Mouse (Mus musculus): Measurements from ENCODE around the gene Cyth4. TPM values are rescaled to one million over a fixed set of nuclear protein-coding genes. Genes with fewer than 3 reads are reported as not detected.
A peak's percentile ranks its signal among the peaks of the same experiment; 100 is the strongest.

Gene Cyth4
- polyA plus RNA-seq (2015; fragmentation: Nextera tagmentation; extraction: Ambion mirVana) = 12.5 and 13.5 TPM in 2 replicates

DNA sequence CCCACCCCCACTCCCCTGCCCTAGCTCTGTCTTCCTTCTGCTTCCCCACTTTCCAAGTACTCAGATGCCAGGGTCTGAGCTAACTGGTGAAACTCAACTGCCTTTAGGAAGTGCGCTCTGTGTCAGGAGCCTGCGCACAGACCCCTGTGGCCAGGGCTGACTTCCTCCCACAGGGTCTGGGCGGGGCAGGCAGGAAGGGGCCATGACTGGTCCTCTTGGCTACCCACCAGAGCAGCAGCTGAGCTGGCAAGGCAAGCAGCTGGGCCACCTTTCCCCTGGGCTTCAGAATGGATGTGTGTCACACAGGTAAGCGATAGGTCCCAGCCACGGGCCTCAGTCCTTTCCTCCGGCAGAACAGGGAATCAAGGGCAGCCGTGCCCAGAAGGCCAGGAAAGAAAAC is at the start of gene Cyth4:
Cyth4 (plus strand) TSS at position 134 of the 400 bp plus-strand sequence.
- H3K27ac ChIP-seq (ENCODE audit: low read length) = peak within 1 kb of the TSS; percentile 75
- peak; percentile 71 for ATAC-seq (ENCODE audit: low read depth)
- 0 out of 2 replicates have a peak within 1 kb of the TSS, but pooled peaks have one; percentile 27 for H3K4me2 ChIP-seq (ENCODE audit: low read depth, low read length)
- H3K36me3 ChIP-seq (ENCODE audit: control insufficient read depth, insufficient read depth) = no peaks in the 10 kb centered on the region
- peak within 1 kb of the TSS; percentile 46 for H3K4me3 ChIP-seq (ENCODE audit: low read depth, low read length)
- H3K9ac ChIP-seq (ENCODE audit: low read depth, low read length) = peak within 1 kb of the TSS; percentile 35; the same call in 1 of the 2 replicates
- H3K27me3 ChIP-seq (ENCODE audit: control insufficient read depth, insufficient read depth, low read depth, low read length) = no peaks in the 10 kb centered on the region
- WGBS (ENCODE audit: insufficient replicate concordance) = 14% methylated on average over 7 of the region's 7 CpGs
- H3K4me1 ChIP-seq (ENCODE audit: control insufficient read depth, low read depth, low read length) = no peaks in the 10 kb centered on the region
- no peaks in the 10 kb centered on the region for H3K9me3 ChIP-seq (replicated peaks; ENCODE audit: control insufficient read depth, low read length)

DNA sequence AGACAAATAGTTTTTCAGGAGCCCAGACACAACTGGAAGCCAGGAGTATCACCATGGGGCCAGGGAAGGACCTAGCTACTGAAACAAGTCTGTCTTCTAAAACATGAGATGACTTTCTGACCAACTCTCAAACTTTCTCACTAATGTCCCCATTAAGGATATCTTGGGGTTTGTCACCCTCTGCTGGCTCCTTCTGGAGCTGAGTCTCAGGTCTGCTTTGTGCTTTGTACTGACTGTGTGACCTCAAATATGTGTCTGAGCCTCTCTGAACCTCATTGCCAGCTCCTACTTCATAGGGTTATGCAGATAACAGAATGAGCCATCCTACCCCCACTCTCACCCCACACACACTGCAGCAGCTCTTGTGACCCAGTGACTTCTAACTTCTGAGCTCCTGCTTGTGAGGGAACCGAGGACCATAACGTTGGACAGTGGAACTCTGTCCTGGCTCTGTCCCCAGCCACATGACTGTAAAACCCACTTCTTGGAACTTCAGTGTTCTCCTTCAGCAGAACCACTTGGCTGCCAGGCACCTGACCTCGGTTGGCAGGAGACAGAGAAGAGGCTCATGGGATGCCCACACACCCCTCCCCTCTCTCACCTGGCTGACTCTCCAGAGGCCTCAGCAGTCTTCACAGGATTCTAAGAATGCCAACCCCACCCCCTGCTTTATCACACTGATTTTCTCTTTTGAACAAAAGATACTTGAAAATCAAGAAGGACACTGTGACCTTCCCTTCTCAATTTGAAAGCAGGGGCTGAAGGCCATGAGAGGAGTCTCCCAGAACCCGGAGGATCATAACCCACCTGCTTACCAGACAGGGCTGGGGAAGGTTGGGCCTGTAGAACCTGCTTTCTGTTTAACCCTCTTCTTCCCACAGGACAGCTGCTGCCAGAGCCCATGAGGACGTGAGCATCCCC is 49.2 kb upstream of the Cyth4 start:
- no peak overlapping the region for H3K4me3 ChIP-seq (ENCODE audit: low read depth, low read length)
- no peak overlapping the region for H3K4me2 ChIP-seq (ENCODE audit: low read depth, low read length)
- ATAC-seq (ENCODE audit: low read depth) = no peak
- H3K36me3 ChIP-seq (ENCODE audit: control insufficient read depth, insufficient read depth) = no peaks in the 10 kb centered on the region
- H3K4me1 ChIP-seq (ENCODE audit: control insufficient read depth, low read depth, low read length) = peaks cover 6% of the 10 kb centered on the region; the same call in 1 of the 2 replicates
- H3K9me3 ChIP-seq (replicated peaks; ENCODE audit: control insufficient read depth, low read length) = 0 out of 2 replicates have a peak, but pooled peaks cover 2% of the 10 kb centered on the region
- H3K27me3 ChIP-seq (ENCODE audit: control insufficient read depth, insufficient read depth, low read depth, low read length) = peaks cover 2% of the 10 kb centered on the region; the same call in 1 of the 2 replicates
- 38% methylated on average over 5 of the region's 5 CpGs for WGBS (ENCODE audit: insufficient replicate concordance)
- no peak overlapping the region for H3K9ac ChIP-seq (ENCODE audit: low read depth, low read length)
- H3K27ac ChIP-seq (ENCODE audit: low read length) = no peak overlapping the region

DNA sequence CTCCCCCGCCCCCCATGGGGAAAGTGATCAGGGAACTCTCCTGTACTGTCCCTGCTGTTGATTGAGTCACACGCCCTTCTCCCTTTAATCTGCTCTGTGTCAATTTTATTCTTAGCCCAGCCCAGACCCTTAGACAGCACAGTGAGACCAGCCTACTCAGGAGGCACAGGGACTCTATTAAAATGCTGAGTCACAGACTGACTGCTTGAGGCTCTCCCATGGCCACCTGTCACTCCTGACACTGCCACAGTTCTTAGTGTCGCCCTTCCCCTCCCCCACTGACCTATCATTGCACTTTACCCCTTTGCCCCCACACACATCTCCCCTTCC is 48.5 kb upstream of the Cyth4 start:
- no peak for ATAC-seq (ENCODE audit: low read depth)
- H3K36me3 ChIP-seq (ENCODE audit: control insufficient read depth, insufficient read depth) = no peaks in the 10 kb centered on the region

DNA sequence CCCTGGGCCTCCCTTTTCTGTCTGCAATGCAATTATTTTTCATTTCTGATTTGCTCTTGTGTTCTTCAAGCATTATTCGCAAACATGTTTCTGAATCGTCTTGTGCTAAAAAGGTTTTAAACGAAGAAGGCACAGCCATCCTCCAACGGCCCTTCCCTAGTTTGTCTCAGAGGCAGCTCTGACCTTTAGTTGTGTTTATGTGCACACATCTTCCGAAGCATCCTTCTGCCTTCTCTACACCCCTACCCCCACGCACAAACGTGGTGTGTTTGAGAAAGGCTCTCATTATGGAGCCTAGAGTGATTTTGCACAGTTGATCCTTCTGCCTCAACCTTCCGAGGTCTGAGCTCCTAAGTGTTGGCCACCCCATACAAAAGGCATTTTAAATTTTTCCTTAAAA is 48.1 kb upstream of the Cyth4 start:
- H3K4me3 ChIP-seq (ENCODE audit: low read depth, low read length) = no peak overlapping the region
- H3K27ac ChIP-seq (ENCODE audit: low read length) = no peak overlapping the region
- 0 out of 2 replicates have a peak, but pooled peaks cover 2% of the 10 kb centered on the region for H3K9me3 ChIP-seq (replicated peaks; ENCODE audit: control insufficient read depth, low read length)
- H3K36me3 ChIP-seq (ENCODE audit: control insufficient read depth, insufficient read depth) = no peaks in the 10 kb centered on the region
- ATAC-seq (ENCODE audit: low read depth) = no peak
- H3K4me1 ChIP-seq (ENCODE audit: control insufficient read depth, low read depth, low read length) = peaks cover 6% of the 10 kb centered on the region; the same call in 1 of the 2 replicates
- 55% methylated on average over 8 of the region's 8 CpGs for WGBS (ENCODE audit: insufficient replicate concordance)
- H3K27me3 ChIP-seq (ENCODE audit: control insufficient read depth, insufficient read depth, low read depth, low read length) = peaks cover 1% of the 10 kb centered on the region; the same call in 1 of the 2 replicates
- H3K9ac ChIP-seq (ENCODE audit: low read depth, low read length) = no peak overlapping the region
- H3K4me2 ChIP-seq (ENCODE audit: low read depth, low read length) = no peak overlapping the region

More for the DNA sequence above, 48.5 kb upstream of the Cyth4 start:
- Histone ChIP-seq H3K4me3 (ENCODE audit: low read depth, low read length) (no peak overlapping the region), H3K4me2 (ENCODE audit: low read depth, low read length) (no peak overlapping the region), H3K27me3 (ENCODE audit: control insufficient read depth, insufficient read depth, low read depth, low read length) (peaks cover 2% of the 10 kb centered on the region; the same call in 1 of the 2 replicates), H3K4me1 (ENCODE audit: control insufficient read depth, low read depth, low read length) (peaks cover 6% of the 10 kb centered on the region; the same call in 1 of the 2 replicates), H3K27ac (ENCODE audit: low read length) (no peak overlapping the region), H3K9ac (ENCODE audit: low read depth, low read length) (no peak overlapping the region), H3K9me3 (replicated peaks; ENCODE audit: control insufficient read depth, low read length) (0 out of 2 replicates have a peak, but pooled peaks cover 2% of the 10 kb centered on the region)
- 10% methylated on average over 3 of the region's 3 CpGs for WGBS (ENCODE audit: insufficient replicate concordance)

DNA sequence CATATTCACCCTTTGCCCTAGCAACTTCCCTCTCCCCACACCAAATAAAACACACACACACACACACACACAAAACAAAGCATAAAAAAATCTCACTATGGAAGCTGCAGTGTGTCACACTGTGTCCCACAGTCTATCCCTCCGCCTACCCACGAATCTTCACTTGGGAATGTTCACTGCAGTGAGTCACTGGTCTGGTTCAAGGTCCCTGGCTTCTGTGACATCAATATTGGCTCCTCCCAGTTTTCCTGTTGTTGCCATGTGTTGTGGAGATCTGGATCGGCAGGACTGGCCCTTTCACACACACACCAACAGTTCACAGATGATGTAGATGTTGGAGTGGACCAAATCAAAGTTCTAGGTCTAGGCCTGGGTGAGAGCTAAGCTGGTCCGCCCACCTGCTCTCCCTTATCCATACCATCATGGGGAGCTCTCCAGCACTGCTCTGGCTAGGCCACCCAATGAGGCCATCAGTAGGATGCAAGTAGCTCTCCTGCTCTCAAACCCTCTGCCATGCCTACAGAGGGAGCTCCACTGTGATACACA is 47.6 kb upstream of the Cyth4 start:
- Histone ChIP-seq H3K27ac (ENCODE audit: low read length) (no peak overlapping the region), H3K36me3 (ENCODE audit: control insufficient read depth, insufficient read depth) (no peaks in the 10 kb centered on the region), H3K9me3 (replicated peaks; ENCODE audit: control insufficient read depth, low read length) (0 out of 2 replicates have a peak, but pooled peaks cover 2% of the 10 kb centered on the region), H3K27me3 (ENCODE audit: control insufficient read depth, insufficient read depth, low read depth, low read length) (no peaks in the 10 kb centered on the region; the same call in 1 of the 2 replicates), H3K4me3 (ENCODE audit: low read depth, low read length) (no peak overlapping the region), H3K4me1 (ENCODE audit: control insufficient read depth, low read depth, low read length) (peaks cover 6% of the 10 kb centered on the region; the same call in 1 of the 2 replicates), H3K4me2 (ENCODE audit: low read depth, low read length) (no peak overlapping the region), H3K9ac (ENCODE audit: low read depth, low read length) (no peak overlapping the region)
- WGBS (ENCODE audit: insufficient replicate concordance) = 54% methylated on average over 4 of the region's 4 CpGs
- 0 out of 2 replicates have a peak, but pooled peaks have one; percentile 21 for ATAC-seq (ENCODE audit: low read depth)

DNA sequence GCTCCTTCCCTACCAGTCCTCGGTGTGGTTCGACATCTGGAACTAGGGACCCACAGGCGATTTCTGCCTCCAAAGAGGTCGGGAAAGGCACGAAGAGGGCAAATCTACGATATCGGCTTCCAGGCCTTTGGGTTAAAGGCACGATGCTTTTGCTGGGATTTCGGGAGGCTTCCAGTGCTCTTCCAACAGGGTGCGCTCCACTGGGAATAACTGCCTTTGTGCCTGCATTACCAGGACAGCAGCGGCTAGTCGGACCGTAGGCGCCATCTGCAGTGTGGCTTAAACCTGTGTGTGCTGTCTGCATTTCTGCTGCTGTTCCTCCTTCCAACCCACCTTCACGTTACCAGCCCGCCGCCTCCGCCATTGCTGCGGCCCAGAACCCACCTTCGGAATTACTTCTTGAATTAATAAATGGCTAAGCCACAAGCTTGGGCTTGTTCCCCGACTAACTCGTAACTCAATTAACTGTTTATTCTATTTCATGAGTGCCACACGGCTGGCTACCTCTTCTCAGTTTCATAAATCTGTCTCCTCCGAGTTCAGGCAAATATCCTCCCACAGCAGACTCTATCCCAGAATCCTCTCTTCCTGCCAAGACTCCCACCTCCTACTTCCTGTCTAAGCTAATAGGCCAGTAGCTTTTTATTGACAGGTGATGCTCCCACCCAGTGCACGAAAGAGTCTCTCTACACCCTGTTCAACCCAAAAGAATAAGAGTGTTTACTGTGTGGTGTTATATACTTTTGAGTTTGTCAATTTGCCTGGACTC is 42.1 kb upstream of the Cyth4 start:
- no peaks in the 10 kb centered on the region for H3K4me1 ChIP-seq (ENCODE audit: control insufficient read depth, low read depth, low read length)
- H3K27ac ChIP-seq (ENCODE audit: low read length) = no peak overlapping the region
- 0 out of 2 replicates have a peak, but pooled peaks cover 2% of the 10 kb centered on the region for H3K9me3 ChIP-seq (replicated peaks; ENCODE audit: control insufficient read depth, low read length)
- H3K9ac ChIP-seq (ENCODE audit: low read depth, low read length) = no peak overlapping the region
- no peaks in the 10 kb centered on the region for H3K36me3 ChIP-seq (ENCODE audit: control insufficient read depth, insufficient read depth)
- H3K4me3 ChIP-seq (ENCODE audit: low read depth, low read length) = no peak overlapping the region
- no peak overlapping the region for H3K4me2 ChIP-seq (ENCODE audit: low read depth, low read length)
- ATAC-seq (ENCODE audit: low read depth) = no peak
- WGBS (ENCODE audit: insufficient replicate concordance) = 60% methylated on average over 25 of the region's 25 CpGs
- no peaks in the 10 kb centered on the region for H3K27me3 ChIP-seq (ENCODE audit: control insufficient read depth, insufficient read depth, low read depth, low read length)

DNA sequence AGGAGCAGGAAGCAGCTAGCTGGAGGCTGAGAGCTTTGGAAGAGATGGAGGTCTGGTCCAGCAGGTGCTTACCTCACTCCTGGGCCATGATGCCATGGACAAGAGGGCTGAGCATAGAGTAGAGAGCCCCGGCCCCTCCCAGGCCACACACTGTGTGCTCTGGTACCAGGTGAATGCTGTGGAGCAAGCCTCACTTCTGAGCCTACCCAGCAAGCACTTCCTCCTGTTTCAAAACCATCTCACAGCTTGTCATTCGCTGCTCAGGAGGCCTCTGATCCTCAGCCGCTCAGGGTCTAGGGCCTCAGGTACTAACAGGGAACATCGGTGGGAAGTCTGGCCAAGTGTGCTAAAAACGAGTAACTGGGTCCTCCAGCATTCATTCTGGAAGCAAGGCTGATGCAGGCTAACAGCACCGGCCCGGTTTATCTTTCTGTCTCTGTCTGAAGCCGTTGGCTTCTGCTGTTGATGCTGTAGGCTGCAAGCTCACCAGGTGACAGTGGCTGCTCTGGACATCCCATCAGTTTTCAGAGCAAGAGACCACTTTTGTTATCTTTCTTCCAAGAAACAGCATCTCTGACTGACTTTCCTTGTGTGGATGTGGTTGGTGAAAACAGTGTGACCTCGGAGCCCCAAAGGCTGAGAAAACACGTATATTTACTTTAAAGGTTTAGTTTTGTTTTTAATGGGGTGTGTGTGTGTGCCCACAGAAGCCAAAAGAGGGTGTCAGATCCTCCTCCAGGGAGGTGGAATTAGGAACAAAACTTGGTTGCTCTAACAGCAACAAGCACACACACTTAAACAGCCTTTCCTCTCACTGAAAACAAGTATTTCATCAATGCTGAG is 38.9 kb upstream of the Cyth4 start:
- Histone ChIP-seq H3K4me3 (ENCODE audit: low read depth, low read length) (no peak overlapping the region), H3K4me2 (ENCODE audit: low read depth, low read length) (no peak overlapping the region), H3K4me1 (ENCODE audit: control insufficient read depth, low read depth, low read length) (no peaks in the 10 kb centered on the region), H3K9ac (ENCODE audit: low read depth, low read length) (no peak overlapping the region), H3K9me3 (replicated peaks; ENCODE audit: control insufficient read depth, low read length) (no peaks in the 10 kb centered on the region), H3K36me3 (ENCODE audit: control insufficient read depth, insufficient read depth) (no peaks in the 10 kb centered on the region; the same call in 1 of the 2 replicates), H3K27ac (ENCODE audit: low read length) (no peak overlapping the region), H3K27me3 (ENCODE audit: control insufficient read depth, insufficient read depth, low read depth, low read length) (no peaks in the 10 kb centered on the region)
- ATAC-seq (ENCODE audit: low read depth) = no peak
- 45% methylated on average over 10 of the region's 10 CpGs for WGBS (ENCODE audit: insufficient replicate concordance)
